Mouse (Mus musculus) gastrocnemius, adult 8-10 months (tissue): ENCODE data around the gene Itsn1. TPM values are rescaled to one million over a fixed set of nuclear protein-coding genes. Genes with fewer than 3 reads are reported as not detected.
A peak's percentile ranks its signal among the peaks of the same experiment; 100 is the strongest.

Experiments used
- DNase-seq, 2 experiments: peaks; one replicate each; pipeline ENCODE4 v3.0.0; 2022; ENCODE audit warnings: low spot score in 2 of 2
- microRNA-seq: library from miRNA; unstranded; fragments of <30 nt; microRNA quantifications from one replicate; pipeline ENCODE4 v1.2.0, GENCODE M21; 2022
- total RNA-seq, 4 experiments: library from RNA; stranded (reverse); gene quantifications; 2 replicates each; pipeline ENCODE4 v1.2.4; 2022

Itsn1 gene
- total RNA-seq, 4 experiments from 2014 or later, result 64.0 to 77.0 (median 70.7) TPM

- DNase-seq, result peak; percentile 60 to 68
These were observed 207.4 kb downstream of the Itsn1 start for GRCm38 (mm10) chr16:91936340-91937030.

- no peak for DNase-seq
These were observed 208.2 kb downstream of the Itsn1 start for GRCm38 (mm10) chr16:91937281-91937680.

DNA sequence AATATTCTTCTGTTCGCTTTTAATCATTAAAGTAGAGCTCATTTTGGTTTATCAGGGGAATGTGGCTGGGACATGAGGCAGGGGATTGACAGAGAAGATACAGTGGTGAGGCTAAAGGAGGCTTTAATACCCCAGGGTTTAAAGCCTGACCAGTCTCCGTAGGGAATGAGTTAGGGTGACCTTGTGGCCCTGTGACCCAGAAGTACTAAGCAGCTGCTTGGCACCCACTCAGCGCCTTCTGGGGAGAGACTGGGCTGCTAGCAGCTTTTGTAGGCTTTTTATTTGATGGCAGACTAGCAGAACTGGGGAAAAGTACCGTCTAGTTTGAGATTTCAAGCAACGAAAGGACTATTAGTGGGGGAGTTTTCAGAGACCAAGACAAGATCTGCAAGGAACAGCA lies 209.1 kb downstream of the Itsn1 start:
- DNase-seq, result no peak

GRCm38 (mm10) chr16:91940726-91941125 lies 211.6 kb downstream of the Itsn1 start:
- DNase-seq, result no peak

GRCm38 (mm10) chr16:91942201-91942600 lies 213.1 kb downstream of the Itsn1 start:
- DNase-seq, result no peak

GRCm38 (mm10) chr16:91946261-91946660 lies 217.2 kb downstream of the Itsn1 start:
- DNase-seq, result no peak

GRCm38 (mm10) chr16:91947093-91947492 lies 218.0 kb downstream of the Itsn1 start:
- DNase-seq, result no peak

DNA sequence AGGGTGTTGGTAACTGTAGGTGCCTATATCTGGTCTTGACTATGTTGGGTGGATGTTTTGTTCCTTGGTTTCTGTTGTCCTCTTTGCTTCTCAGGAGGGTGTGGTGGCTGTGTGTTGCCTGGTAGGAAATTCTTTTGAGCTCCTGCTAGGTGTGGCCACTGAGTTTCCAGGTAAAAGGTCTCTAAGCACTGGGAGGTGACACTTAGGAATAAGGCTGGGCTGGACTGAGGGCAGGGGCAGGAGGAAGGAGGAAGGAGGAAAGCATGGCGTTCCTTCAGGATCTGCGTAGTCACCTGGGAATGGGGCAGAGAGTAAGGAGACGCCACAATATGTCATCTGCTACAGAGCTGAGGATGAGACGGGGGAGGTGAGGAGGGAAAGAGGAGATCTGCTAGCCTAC lies 224.9 kb downstream of the Itsn1 start:
- no peak for DNase-seq

DNA sequence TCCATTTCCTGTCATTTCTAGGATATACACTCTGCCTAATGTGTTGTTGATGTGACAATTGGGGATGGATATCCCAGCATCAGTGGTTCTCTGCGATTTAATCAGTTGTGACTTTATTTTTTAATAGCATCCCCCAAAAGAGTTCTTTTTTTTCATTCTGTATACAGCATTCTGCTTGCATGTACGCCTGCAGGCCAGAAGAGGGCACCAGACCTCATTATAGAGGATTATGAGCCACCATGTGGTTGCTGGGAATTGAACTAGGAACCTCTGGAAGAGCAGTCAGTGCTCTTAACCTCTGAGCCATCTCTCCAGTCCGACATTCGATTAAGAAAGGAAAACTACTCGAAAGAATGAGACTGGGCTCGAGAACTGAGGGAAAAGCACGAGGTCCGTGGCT lies 225.7 kb downstream of the Itsn1 start:
- DNase-seq, result no peak

- DNase-seq, result no peak
These were observed 233.3 kb downstream of the Itsn1 start for GRCm38 (mm10) chr16:91962204-91962893.

GRCm38 (mm10) chr16:91962894-91963555 lies 233.9 kb downstream of the Itsn1 start:
- no peak for DNase-seq

DNA sequence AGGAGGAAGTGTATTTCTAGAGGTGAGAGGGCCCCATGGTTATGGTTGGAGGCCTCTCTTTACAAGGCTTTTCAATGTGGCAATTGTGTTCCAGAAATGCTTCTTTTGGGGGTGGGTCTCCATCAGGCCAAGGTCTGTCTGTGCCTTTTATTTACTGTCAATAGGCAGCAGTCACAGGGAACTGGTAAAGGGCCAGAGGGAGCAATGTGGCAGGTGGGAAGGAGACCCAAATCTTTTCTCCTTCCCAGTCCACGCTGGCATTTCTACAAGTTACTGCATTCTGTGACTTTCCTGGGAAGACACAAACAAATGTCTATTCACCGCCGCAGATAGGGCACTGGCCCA lies 234.4 kb downstream of the Itsn1 start:
- DNase-seq, result no peak

DNA sequence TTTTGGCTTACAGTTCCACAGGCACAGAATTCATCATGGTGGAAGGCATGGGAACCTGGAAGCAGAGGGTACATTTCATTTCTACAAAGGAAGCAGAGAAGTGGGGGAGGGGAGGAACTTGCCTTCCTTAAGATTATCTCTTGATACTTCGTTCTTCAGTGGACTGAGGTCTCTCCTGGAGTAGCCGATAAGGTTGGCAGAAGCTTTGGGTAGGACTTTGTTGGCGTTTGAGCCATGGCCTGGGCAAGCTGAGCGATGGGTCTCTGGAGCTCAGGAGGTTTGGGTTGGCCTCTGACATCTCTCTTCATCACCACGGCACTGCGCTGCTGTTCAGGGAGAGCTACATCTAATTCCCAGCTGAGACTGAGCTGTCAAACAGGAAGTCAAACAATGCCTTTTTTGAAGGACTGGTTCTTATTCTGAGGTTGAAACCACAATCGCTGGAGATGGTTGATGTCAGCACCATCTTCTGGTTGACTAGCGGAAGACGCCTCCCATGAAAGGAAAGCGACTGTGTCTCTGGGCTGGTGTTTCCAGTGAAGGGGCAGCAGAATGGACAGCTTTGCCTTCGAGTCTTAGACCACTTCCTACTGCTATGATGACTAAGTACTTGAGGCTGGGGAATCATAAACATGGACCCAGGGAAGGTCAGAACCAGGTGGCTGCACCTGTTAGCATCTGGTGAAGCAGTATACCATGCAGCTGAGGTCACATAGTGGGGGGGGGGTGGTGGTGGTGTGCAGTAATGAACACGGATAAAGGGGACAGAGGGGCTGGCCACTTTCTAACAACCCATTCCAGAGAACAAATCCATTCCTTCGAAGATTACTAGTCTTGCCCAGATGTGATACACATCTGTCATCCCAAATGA lies 235.5 kb downstream of the Itsn1 start:
- no peak for DNase-seq

DNA sequence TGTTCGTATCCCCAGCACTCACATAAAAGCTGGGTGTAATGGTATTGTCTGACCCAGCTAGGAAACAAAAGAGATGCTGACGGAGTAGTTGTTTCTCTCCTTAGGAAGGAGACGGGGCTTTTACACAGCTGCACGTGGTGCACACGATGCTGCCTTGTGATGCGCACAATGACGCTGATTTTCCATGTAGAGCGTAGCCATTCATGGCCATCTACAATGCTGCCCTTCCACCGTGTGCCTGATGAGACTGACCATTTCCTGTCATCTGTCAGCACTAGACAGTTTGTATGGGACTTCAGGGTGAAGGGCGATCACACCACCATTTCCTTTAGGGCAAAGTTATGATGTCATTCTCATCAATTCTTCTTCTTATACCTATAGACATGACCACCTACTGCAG lies 239.6 kb downstream of the Itsn1 start:
- no peak for DNase-seq

DNA sequence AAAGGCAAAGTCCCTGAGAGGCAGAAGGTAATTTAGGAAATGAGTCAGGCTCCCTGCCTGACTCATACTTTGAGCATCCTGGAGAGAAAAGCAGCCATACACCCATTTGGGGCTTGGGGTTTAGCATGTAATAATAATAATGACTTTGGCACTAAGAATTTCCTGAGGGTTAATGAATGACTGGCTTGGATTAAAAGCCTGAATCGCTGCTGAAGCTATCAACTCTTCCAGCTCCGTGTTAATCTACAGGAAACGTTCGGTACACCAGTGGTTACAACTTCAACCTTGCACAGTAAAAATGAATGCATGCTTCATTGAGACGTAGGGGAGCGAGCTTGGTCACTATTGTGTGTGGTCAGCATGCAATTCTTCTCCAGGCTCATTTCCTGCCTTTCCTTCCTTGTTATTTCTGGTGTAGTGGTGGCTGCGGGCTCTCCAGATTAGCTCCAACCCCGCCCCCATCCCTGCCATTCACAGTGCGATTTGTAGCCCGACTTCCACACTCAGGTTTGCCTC lies 240.5 kb downstream of the Itsn1 start:
- no peak for DNase-seq

Small RNAs within 50 kb of the gene (microRNA-seq; reads per million reads assigned to microRNA genes)
- not detected for gene Gm27773

Other genes with a start within 250 kb of the Itsn1 start
- gene Ifnar1, start 244.0 kb upstream of the Itsn1 start, total RNA-seq, result 10 to 100 TPM in 1 of 4 experiments, 1 to 10 TPM in 3; 8.4 to 10.3 (median 8.6) TPM
- gene Ifngr2, start 182.2 kb upstream of the Itsn1 start, total RNA-seq, result 10 to 100 TPM; 44.2 to 57.1 (median 54.9) TPM
- gene Tmem50b, start 131.5 kb upstream of the Itsn1 start, total RNA-seq, result 10 to 100 TPM; 12.0 to 14.8 (median 13.2) TPM
- 10 to 100 TPM; 17.2 to 20.8 (median 19.4) TPM for gene Dnajc28, start 110.3 kb upstream of the Itsn1 start, total RNA-seq
- gene Gart, start 82.3 kb upstream of the Itsn1 start, total RNA-seq, result 10 to 100 TPM; 59.7 to 64.2 (median 61.5) TPM
- 100 to 1,000 TPM in 2 of 4 experiments, 10 to 100 TPM in 2; 86.2 to 107 (median 101) TPM for gene Son, start 81.8 kb upstream of the Itsn1 start, total RNA-seq
- gene Donson, start 40.5 kb upstream of the Itsn1 start, total RNA-seq, result 1 to 10 TPM in 1 of 4 experiments, under 1 TPM in 3; 0.49 to 1.0 (median 0.60) TPM
- gene Cryzl1, start 306 bp upstream of the Itsn1 start, total RNA-seq, result 10 to 100 TPM; 13.2 to 19.2 (median 15.8) TPM